17 mouse cellular contexts compared by ENCODE assay signal in the genomic region with DNA sequence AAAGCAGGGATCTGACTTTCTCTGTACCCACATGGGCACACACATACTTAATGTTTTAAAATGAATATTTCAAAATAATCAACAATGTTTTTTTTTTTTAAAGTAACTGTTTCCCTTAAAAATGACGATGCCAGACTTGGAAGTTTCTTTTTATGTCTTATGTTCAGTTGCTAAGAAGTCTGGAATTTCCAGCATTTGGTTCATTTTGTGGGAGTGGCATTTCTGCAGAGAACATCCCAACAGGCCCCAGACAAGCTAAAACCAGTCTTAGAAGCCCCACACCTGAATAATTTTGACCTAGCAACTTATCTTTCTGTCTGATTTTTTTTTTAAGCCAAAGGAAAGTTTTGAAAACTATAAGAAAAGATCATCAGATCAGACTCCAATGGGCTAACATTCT.
"Had no signal": no experiment of that assay in that cellular context is flagged by ENCODE, and none has a peak within 500 bp of the region (broad histone marks: within the 10 kb centered on the region; RNA-seq: fewer than 3 reads in every experiment).

No protein-coding gene starts in this region.

- H3K27me3 ChIP-seq: liver, embryonic 13.5 days; neural tube, embryonic 12.5 days; neural tube, embryonic 15.5 days had no signal

- H3K4me3 ChIP-seq: left cerebral cortex, adult 2 months; liver, embryonic 13.5 days; neural tube, embryonic 12.5 days; neural tube, embryonic 15.5 days had no signal

- H3K9ac ChIP-seq: liver, embryonic 13.5 days; neural tube, embryonic 12.5 days; neural tube, embryonic 15.5 days had no signal

- DNase-seq: kidney, postnatal 10 days; kidney, postnatal 36 days; layer of hippocampus, postnatal 36 days; liver, embryonic 13.5 days; lung, adult 2 months; lung, postnatal 14 days; lung, postnatal 4 days; midbrain, embryonic 14.5 days; right cerebral cortex, adult 18-20 months; right cerebral cortex, postnatal 14 days; right cerebral cortex, postnatal 4 days; thymus, adult 18-20 months; thymus, postnatal 36 days had no signal

- H3K4me2 ChIP-seq: liver, embryonic 13.5 days; midbrain, embryonic 11.5 days; neural tube, embryonic 12.5 days; neural tube, embryonic 15.5 days had no signal

- H3K4me1 ChIP-seq: neural tube, embryonic 12.5 days; neural tube, embryonic 15.5 days had no signal

- H3K27ac ChIP-seq: left cerebral cortex, adult 2 months; liver, embryonic 13.5 days; neural tube, embryonic 12.5 days; neural tube, embryonic 15.5 days had no signal

- H3K9me3 ChIP-seq: liver, embryonic 13.5 days; neural tube, embryonic 12.5 days; neural tube, embryonic 15.5 days had no signal

- H3K36me3 ChIP-seq: neural tube, embryonic 12.5 days; neural tube, embryonic 15.5 days had no signal
